Mouse (Mus musculus) lung, postnatal 4 days (tissue): Measurements from ENCODE around the gene Eif4h.
A peak's percentile ranks its signal among the peaks of the same experiment; 100 is the strongest.

Experiments
- DNase-seq, 2 experiments: peaks; one replicate each; pipeline ENCODE4 v3.0.0; 2021

Eif4h gene

GRCm38 (mm10) chr5:134647394-134647793, 8.1 kb upstream of the Eif4h start:
- DNase-seq: no peak

- DNase-seq: no peak
Observed at GRCm38 (mm10) chr5:134646461-134646860, 7.2 kb upstream of the Eif4h start.

- DNase-seq: peak; percentile 76 to 84
Observed at GRCm38 (mm10) chr5:134644643-134645118, 5.4 kb upstream of the Eif4h start.

GRCm38 (mm10) chr5:134644121-134644520, 4.8 kb upstream of the Eif4h start:
- peak in 1 of 2 experiments; percentile 35 for DNase-seq

- no peak for DNase-seq
Observed at GRCm38 (mm10) chr5:134640371-134640770, 1.1 kb upstream of the Eif4h start.

- DNase-seq: no peak
Observed at GRCm38 (mm10) chr5:134638461-134639268, 625 bp downstream of the Eif4h start.

- no peak for DNase-seq
Observed at GRCm38 (mm10) chr5:134637820-134638367, 1.4 kb downstream of the Eif4h start.

GRCm38 (mm10) chr5:134632841-134633240, 6.4 kb downstream of the Eif4h start:
- no peak for DNase-seq

- no peak for DNase-seq
Observed at GRCm38 (mm10) chr5:134630835-134631234, 8.5 kb downstream of the Eif4h start.

- no peak for DNase-seq
Observed at GRCm38 (mm10) chr5:134629508-134629907, 9.8 kb downstream of the Eif4h start.

GRCm38 (mm10) chr5:134622069-134622468, 17.2 kb downstream of the Eif4h start:
- DNase-seq: no peak

GRCm38 (mm10) chr5:134621099-134621640, 18.1 kb downstream of the Eif4h start:
- peak in 1 of 2 experiments; percentile 45 for DNase-seq

- no peak for DNase-seq
Observed at GRCm38 (mm10) chr5:134620457-134620856, 18.8 kb downstream of the Eif4h start.

GRCm38 (mm10) chr5:134617071-134617470, 22.2 kb downstream of the Eif4h start:
- peak; percentile 71 to 82 for DNase-seq

GRCm38 (mm10) chr5:134615780-134616179, 23.5 kb downstream of the Eif4h start:
- no peak for DNase-seq

- DNase-seq: no peak
Observed at GRCm38 (mm10) chr5:134615380-134615779, 23.9 kb downstream of the Eif4h start.

- no peak for DNase-seq
Observed at GRCm38 (mm10) chr5:134614802-134615201, 24.5 kb downstream of the Eif4h start, which contains the start of gene Lat2. Gene Lat2, minus strand, starts transcription at chr5:134615025.

- DNase-seq: no peak
Observed at GRCm38 (mm10) chr5:134614296-134614695, 25.0 kb downstream of the Eif4h start.

GRCm38 (mm10) chr5:134613727-134614126, 25.6 kb downstream of the Eif4h start:
- DNase-seq: peak in 1 of 2 experiments; percentile 24

GRCm38 (mm10) chr5:134611810-134612521, 27.3 kb downstream of the Eif4h start:
- DNase-seq: no peak

- no peak for DNase-seq
Observed at GRCm38 (mm10) chr5:134609916-134610643, 29.2 kb downstream of the Eif4h start.

- peak; percentile 43 to 53 for DNase-seq
Observed at GRCm38 (mm10) chr5:134607121-134607520, 32.2 kb downstream of the Eif4h start.
